Mouse (Mus musculus): ENCODE results near the gene Enpp3.

GRCm38 (mm10) chr10:24763257-24763656, 79.4 kb downstream of the Enpp3 start:
- no peak for TF ChIP-seq CTCF (IDR thresholded peaks at IDR 0.05; ENCODE audit: insufficient read depth, low read depth, low read length)
- no peak for TF ChIP-seq POLR2A (IDR thresholded peaks at IDR 0.05; ENCODE audit: insufficient read depth, low read depth, low read length)

Measured in olfactory bulb, adult 2 months (tissue).